Mouse (Mus musculus) heart, postnatal 4 days (tissue): ENCODE results near the gene Cldn13. TPM values are rescaled to one million over a fixed set of nuclear protein-coding genes. Genes with fewer than 3 reads are reported as not detected.
"Not testable (repeated sequence)": the region's sequence is repeated elsewhere in the genome, so short reads cannot be mapped to it uniquely, and the experiment has no call there.

Experiments used
- DNase-seq: peaks from one replicate; pipeline ENCODE4 v3.0.0; 2021
- total RNA-seq, 2 experiments: library from RNA; stranded (reverse); gene quantifications; 2 replicates each; pipeline ENCODE4 v1.2.3; 2021

Gene Cldn13
- total RNA-seq: not detected

DNA sequence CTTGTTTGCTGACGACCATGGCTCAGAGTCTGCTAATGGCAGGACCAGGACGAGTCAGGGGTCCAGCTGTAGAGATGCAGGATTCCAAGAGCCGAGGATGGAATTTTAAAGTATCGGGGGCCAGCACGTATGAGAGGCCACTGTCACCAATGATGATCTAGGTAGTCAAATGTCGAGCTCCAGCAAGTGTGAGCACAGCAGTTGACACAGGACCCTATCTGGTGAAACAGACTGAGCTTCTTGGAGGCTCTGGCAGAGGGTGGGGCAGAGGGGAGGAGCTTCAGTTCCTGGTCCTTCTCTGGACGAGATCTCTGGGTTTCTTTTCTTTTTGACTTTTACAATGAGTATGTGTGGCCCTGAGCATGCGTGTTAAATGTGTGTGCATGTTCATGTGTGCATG is at the start of gene Cldn13:
Gene Cldn13 (minus strand): TSS at position 216 of the 400 bp plus-strand sequence.
- DNase-seq: no peak

DNA sequence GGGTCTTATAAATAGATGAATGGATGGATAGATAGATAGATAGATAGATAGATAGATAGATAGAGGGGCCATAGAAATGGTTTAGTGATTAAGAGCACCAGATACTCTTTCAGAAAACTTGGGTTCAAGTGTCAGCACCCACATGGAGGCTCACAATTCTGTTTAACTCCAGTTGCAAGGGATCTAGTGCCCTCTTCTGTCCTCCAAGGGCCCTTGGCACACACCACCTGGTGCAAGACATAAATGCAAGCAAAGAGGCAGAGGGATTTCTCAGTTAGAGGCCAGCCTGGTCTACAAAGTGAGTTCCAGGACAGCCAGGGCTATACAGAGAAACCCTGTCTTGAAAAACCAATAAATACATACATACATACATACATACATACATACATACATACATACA is 49.3 kb upstream of the Cldn13 start:
- not testable (repeated sequence) for DNase-seq

DNA sequence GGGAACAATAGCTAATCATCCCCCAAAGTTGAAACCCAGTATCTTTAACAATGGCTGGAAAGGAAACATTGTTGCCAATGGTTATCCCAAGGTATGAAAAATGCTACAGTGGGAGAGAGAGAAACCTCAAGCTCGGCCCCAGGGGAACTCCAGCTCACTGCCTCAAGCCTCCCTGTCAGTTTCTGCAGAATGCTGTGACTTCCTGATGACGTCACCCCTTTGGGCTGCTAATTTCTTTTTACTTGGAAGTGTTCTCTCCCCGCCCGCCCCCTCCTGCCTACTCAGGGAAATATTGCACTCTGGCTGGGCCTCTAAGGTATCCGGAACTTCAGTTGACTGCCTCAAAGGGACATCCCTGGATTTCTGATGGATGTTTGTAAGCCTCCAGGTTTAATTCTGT is 48.2 kb upstream of the Cldn13 start:
- peak; percentile 71 for DNase-seq

- DNase-seq: no peak
Observed at GRCm38 (mm10) chr5:134961519-134961918, 46.2 kb upstream of the Cldn13 start.

DNA sequence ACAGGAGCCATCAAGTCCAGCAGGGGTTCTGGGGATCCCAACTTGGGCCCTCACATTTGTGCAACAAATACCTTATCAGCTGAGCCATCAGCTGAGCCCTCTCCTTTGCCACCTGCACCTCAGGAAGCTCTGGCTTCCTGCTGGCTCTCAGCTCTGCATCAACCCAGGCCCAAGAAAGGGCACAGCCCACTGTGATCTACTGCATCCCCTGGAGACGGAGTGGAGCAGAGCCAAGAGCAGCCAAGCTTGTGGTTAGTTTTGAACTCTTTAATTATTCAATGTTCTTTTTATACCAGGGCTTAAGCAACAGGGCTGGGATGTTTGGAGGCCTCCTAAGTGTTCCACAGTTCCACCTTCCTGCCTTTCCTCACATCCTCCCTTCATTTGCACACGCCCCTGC is 45.1 kb upstream of the Cldn13 start:
- no peak for DNase-seq

DNA sequence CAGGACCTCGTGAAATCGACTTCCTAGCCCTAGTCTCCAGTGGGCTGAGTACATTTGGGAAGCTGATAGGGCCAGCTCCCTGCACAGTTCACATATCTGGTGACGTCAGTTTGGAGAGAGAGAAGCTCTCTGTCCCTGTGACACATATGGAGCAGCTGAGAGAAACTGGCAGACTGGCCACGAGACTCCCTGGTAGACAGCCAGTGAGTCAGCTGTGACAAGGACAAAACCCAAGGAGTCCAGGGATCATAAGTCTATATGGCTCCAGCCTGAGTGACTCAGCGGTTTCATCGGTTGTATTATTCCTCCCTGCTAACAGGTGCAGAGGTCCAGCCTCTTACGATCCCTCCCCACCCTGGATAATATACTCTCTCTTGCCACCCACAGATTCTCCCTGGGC is 43.8 kb upstream of the Cldn13 start:
- DNase-seq: peak; percentile 76

DNA sequence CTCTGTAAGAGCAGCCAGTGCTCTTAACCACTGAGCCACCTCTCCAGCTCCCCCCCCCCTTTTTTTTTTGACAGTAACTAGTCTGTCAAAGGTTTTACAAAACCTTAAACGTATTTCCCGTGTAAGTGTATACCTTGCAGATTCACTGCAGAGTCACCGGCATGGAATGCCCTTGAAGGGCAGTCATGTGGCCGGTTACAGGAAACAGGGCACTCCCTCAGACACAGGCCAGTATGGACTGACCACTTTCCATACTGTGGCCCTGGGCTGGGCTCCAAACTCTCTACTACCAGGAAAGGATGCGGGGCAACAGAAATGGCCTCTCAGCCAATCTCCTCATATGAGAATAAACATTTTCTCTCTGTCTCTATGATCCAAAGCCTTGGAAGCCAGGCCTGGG is 40.2 kb upstream of the Cldn13 start:
- DNase-seq: no peak

DNA sequence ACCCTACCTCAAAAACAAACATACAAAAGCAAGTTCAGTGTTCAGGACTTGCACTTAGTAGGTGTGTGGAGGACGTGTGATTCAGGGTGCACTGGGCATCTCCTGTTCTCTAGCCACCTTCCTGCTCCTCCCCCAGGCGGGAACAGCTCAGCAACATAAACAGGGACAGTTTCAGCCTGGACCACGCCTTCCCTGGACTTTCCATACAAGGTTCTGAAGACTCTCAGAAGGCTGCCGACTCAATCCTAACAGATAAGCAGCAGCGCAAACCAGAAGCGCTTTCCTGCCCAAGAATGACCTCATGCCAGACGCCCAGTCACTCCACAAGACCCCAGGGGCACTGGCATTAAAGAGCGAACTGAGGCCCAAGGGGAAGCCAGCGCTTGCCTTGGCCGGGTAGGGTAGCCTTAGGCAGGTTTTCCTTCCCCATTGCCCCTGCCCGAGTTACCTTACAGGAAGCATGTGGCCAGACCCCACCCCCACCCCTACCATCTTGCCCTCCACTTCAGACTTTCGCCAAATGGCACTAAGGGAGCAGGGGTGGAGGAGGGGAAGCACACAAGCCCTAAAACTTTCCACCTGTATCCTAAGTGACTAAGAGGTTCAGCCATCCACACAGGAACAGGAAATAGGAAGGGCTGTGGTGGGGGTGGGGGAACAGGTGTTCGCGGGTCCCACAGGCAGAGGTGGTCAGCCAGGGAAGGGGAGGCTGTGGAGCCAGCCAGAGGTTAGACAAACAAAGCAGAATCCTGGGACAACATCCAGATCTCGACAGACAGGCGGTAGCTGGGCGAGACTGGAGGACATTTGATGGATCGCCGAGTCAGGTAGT is 35.9 kb upstream of the Cldn13 start:
- peak; percentile 61 for DNase-seq

GRCm38 (mm10) chr5:134948085-134948439 is 32.7 kb upstream of the Cldn13 start:
- no peak for DNase-seq

DNA sequence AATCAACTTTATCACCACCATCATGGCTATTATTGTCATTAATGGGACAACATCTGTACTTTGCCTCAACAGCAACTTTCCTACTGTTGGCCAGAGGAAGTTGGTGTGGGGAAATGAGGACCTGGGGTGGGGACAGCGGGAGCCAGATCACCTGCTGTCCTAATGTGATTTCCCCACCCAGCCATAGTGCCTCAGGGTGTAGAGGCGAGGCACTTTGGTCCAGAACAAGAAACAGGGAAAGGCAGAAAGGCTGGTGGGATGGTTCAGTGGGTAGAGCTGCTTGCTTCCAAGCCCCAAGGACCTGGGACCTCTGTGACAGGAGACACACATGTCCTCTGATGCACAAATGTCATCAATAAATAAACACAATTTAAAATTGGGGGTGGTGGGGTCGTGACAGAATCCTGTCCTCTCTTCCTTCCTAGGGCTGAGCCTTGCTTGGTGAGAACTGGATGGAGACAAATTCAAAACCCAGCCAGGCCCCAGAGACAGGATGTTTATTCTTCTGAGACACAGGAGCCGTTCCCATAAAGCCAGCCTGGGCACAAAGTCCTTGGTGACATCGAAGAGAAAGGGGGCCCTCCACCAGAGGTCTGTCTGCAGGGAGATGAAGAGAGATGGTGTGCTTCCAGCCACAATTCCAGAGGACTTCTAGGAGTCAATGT is 32.2 kb upstream of the Cldn13 start:
- DNase-seq: no peak

DNA sequence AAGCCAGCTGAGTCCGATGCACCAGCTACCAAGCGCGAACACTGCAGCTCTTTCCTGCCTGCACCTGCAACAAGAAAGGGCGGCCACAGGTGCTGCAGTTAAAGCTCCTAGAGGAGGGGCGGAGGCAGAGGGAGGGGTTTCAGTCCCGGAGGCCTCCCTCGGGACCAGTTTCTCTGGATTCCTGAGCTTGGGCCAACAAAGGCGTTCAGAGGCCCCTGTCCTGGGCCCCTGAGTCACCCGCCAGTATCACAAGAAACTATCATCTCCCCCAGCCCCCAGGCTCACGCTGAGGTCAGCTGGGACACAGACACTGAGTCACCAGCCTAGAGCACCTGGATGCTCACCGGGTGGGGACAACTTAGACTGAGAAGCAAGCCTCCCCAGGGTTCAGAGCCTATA is 31.5 kb upstream of the Cldn13 start, which contains the start of gene Cldn4:
Gene Cldn4 (minus strand): TSS at position 78 of the 399 bp plus-strand sequence.
- DNase-seq: no peak

- DNase-seq: no peak
Observed at GRCm38 (mm10) chr5:134946063-134946856, 30.9 kb upstream of the Cldn13 start.

DNA sequence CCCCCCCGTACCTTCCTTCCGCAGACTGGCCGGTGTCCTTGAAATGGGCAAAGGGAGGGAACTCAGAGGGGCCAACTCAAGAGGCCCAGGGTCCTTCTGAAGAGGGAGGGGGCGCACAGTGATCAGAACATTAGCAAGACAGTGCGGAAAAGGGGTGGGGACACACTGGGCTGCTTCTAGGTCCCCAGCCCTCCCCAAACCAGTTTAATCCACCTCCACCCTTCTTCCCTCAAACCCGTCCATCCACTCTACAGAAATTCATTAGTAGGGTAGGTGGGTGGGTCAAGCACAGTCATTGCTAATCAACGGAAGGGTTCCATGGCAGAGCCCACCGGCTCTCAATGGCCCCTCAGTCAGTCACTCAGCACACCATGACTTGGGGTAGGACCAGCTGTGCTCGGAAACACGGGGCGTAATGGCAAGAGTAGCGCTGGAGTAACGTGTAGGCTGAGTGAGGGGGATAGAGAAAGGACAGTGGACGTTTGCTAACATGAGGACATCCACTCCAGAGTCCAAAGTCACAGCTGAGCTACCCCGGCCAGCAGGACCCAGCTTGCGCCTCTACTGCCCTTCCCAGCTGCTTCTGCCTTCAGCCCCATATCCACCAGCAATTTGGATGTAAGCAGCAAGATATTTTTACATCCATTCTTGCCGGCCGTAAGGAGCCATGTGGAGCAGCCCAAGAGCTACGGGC is 30.1 kb upstream of the Cldn13 start:
- no peak for DNase-seq

DNA sequence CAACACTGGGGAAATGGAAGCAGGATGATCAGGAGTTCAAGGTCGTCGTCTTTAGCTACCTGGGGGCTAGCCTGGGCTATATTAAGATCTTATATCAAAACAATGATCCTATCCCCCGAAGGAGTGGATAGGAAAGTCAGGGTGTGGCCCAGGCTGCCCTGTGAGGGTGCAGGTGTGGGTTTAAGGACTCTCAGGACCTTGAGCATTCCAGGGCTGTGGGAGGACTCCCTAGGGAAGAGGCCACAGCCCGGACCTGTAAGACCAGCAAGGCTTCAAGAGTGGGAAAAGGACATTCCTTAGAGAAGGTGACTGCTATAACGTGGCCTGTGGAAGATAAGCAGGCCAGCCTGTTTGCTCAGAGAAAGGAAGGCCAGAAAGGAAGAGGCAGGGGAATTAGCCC is 28.9 kb upstream of the Cldn13 start:
- DNase-seq: no peak

- peak; percentile 34 for DNase-seq
Observed at GRCm38 (mm10) chr5:134942740-134943139, 27.4 kb upstream of the Cldn13 start.

DNA sequence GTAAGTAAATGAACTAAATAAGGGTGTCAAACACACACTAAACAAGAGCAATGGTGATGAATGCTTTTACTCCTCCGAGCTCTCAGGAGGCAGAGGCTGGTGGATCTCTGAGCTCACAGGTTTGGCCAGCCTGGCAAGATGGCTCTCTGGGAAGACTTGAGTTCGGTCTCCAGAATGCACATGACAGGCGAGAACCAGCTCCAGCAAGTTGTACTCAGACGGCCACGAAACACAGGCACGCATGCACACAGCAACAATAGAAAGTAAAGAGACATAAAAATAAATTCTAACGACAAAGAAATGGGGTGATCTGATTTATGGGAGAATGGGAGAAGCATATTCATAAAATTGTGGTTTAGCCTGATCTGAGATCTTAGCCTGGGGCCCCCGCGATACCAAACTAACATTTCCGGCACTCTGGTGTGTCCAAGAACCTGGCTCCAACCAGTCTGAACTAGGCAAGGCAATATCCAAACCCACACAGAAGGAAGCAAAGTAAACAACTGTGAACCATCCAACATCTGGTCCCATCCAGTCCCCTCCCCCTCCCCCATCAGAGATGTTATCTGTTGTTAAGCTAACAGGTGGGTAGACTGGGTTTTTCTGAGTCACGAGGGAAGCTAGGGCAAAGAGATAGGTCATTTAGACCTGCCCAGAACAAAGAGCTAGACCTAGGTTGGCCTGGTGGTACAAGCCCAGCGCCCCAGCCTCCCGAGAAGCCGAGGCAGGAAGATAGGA is 26.3 kb upstream of the Cldn13 start:
- no peak for DNase-seq

DNA sequence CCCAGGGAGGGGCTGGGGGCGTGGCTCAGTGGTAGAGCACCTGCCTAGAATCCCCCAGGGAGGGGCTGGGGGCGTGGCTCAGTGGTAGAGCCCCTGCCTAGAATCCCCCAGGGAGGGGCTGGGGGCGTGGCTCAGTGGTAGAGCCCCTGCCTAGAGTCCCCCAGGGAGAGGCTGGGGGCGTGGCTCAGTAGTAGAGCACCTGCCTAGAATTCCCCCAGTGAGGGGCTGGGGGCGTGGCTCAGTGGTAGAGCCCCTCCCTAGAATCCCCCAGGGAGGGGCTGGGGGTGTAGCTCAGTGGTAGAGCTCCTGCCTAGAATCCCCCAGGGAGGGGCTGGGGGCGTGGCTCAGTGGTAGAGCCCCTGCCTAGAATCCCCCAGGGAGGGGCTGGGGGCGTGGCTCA is 24.2 kb upstream of the Cldn13 start:
- not testable (repeated sequence) for DNase-seq

GRCm38 (mm10) chr5:134939069-134939468 is 23.7 kb upstream of the Cldn13 start:
- no peak for DNase-seq

DNA sequence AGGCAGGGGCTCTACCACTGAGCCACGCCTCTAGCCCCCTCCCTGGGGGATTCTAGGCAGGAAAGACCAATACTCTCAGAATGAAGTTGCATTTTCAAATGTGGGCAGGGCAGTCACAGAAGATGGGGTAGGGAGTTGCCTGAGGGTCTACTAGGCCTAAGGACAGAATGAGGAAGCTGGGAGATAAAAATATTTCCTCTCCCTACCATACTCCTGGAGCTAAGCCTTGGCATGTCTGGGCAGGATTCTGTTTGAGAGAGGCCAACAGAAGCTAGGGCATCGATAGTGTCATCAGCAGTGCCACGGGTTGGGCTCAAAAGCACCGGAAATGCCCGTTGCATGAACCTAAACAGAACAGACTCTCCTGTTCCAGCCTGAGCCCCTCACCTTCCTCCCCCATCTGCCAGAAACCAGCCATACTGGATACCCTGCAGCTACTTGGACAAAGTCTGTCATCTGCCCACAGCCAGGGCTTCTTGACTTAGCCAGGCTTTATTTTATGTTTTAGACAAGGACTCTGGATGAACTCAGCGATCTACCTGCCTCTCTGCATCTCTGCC is 21.4 kb upstream of the Cldn13 start:
- no peak for DNase-seq

DNA sequence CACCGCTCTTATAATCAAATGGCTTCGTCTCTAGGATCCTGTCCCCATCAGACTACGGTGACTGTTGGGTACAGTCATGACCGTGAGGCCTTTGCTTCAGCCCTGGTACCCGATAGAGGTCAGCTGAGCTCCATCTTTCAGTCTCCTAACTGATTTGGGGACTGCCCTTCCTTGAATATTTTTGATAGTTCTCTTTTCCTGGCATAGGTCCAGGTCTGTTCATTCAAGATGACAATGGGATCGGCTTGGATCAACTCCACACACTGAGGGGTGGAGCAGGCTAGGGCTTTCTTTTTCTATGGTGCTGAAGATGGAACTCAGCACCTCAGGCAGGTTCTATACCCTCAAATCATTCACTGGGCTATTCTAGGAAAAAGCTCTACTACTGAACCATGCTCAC is 20.7 kb upstream of the Cldn13 start:
- no peak for DNase-seq

DNA sequence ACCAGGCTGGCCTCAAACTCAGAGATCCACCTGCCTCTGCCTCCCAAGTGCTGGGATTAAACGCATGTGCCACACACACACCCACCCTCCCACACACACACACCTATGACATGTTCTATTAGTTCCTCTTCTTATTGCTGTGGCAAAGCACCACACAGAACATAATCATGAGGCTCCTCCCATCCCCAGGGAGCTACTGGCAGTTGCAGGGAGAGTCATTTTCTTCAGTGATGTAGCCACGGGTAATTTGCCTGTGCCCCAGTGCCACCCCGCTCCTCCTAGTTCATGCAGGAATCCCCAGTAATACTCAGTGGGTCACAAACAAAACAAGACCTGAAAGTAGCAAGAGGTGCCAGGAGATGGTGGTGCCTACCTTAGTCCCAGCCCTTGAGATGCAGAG is 19.3 kb upstream of the Cldn13 start:
- DNase-seq: no peak

DNA sequence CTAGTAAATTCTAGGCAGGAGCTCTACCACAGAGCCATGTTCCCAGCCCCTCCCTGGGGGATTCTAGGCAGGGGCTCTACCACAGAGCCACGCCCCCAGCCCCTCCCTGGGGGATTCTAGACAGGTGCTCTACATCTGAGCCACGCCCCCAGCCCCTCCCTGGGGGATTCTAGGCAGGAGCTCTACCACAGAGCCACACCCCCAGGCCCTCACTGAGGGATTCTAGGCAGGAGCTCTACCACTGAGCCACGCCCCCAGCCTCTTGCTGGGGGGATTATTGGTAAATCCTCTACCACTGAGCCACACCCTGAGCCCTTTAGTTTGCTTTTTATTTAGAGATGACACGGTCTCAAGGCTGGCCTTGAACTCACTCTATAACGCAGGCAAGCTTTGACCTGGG is 18.4 kb upstream of the Cldn13 start:
- not testable (repeated sequence) for DNase-seq
